Mouse (Mus musculus): ENCODE measurements around the gene Gpx1. TPM values are rescaled to one million over a fixed set of nuclear protein-coding genes. Genes with fewer than 3 reads are reported as not detected.
"Not testable (repeated sequence)": the region's sequence is repeated elsewhere in the genome, so short reads cannot be mapped to it uniquely, and the experiment has no call there.

Gene Gpx1
- polyA plus RNA-seq, 1 experiment from 2014 or later, result 1,116 TPM

GRCm38 (mm10) chr9:108307021-108307807 lies 31.5 kb upstream of the Gpx1 start:
- Histone ChIP-seq H3K4me3 (ENCODE audit: low read depth, low read length) (peak overlapping the region; percentile 94), H3K4me2 (replicated peaks; ENCODE audit: low read depth) (peak overlapping the region; percentile 61), H3K9me3 (ENCODE audit: control insufficient read depth, low read length) (no peaks in the 10 kb centered on the region), H3K27me3 (ENCODE audit: control insufficient read depth, insufficient read depth, low read length) (no peaks in the 10 kb centered on the region), H3K9ac (ENCODE audit: low read length) (peak overlapping the region; percentile 99), H3K27ac (replicated peaks) (peak overlapping the region; percentile 100), H3K36me3 (ENCODE audit: control insufficient read depth, insufficient read depth, low read length) (peaks cover 4% of the 10 kb centered on the region; the same call in 1 of the 2 replicates), H3K4me1 (replicated peaks; ENCODE audit: control insufficient read depth, insufficient read depth) (peaks cover 7% of the 10 kb centered on the region)
- ATAC-seq (ENCODE audit: low FRiP score, low TSS enrichment) (no peak), DNase-seq (ENCODE audit: low spot score) (no peak)
- 2% methylated on average over 12 of the region's 12 CpGs for WGBS
- no peak for TF ChIP-seq EP300 (optimal IDR thresholded peaks at IDR 0.05)

DNA sequence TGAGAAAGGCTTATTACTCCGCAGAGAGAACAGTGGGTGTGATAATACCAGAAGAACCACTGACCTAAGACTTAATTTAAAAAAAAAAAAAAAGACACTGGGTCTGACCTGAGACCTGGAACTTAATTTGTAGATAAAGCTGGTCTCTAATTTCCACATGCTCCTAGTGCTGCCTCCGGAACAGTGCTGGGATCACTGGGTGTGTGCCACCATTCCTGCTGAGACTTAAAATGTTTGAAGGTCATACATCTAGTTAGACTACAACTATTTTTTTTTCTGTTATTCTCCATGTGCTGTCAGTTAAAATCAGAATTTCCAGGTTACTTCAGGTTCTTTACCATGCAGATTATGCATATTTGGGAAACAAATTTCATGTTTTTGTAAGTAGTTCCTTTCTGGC lies 30.6 kb upstream of the Gpx1 start:
- ATAC-seq (ENCODE audit: low FRiP score, low TSS enrichment) (no peak), DNase-seq (ENCODE audit: low spot score) (no peak)
- H3K9ac ChIP-seq (ENCODE audit: low read length), result 0 out of 2 replicates have a peak overlapping the region, but pooled peaks have one; percentile 23
- WGBS, result 27% methylated on average over 2 of the region's 2 CpGs
- peaks cover 1% of the 10 kb centered on the region; the same call in 1 of the 2 replicates for H3K36me3 ChIP-seq (ENCODE audit: control insufficient read depth, insufficient read depth, low read length)
- H3K4me2 ChIP-seq (replicated peaks; ENCODE audit: low read depth), result peak overlapping the region; percentile 61
- no peaks in the 10 kb centered on the region for H3K27me3 ChIP-seq (ENCODE audit: control insufficient read depth, insufficient read depth, low read length)
- peaks cover 7% of the 10 kb centered on the region for H3K4me1 ChIP-seq (replicated peaks; ENCODE audit: control insufficient read depth, insufficient read depth)
- peak overlapping the region; percentile 94 for H3K4me3 ChIP-seq (ENCODE audit: low read depth, low read length)
- no peak for TF ChIP-seq EP300 (optimal IDR thresholded peaks at IDR 0.05)
- TF ChIP-seq CTCF (IDR thresholded peaks at IDR 0.05; ENCODE audit: low read depth), result no peak
- 0 out of 2 replicates have a peak overlapping the region, but pooled peaks have one; percentile 14 for H3K27ac ChIP-seq (replicated peaks)
- H3K9me3 ChIP-seq (ENCODE audit: control insufficient read depth, low read length), result no peaks in the 10 kb centered on the region

DNA sequence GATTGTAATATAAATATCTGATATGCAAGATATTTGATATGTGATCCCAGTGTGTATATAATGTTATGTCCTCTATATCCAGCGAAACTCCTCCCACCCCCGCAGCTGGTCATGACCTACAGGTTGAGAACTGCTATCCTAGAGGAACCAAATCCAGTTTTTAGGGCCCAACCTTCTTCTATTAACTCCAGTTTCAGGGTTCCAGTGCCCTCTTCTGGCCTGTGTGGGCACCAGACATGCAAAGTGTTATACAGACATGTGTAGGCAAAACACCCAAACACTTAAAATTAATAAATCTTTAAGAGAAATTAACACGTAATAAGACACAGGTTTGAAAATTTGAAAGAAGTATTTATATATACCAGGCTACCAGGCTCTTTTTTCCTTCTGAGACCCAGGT lies 21.1 kb upstream of the Gpx1 start:
- no peaks in the 10 kb centered on the region for H3K9me3 ChIP-seq (ENCODE audit: control insufficient read depth, low read length)
- no peaks in the 10 kb centered on the region for H3K27me3 ChIP-seq (ENCODE audit: control insufficient read depth, insufficient read depth, low read length)
- no peak for ATAC-seq (ENCODE audit: low FRiP score, low TSS enrichment)
- 0 out of 2 replicates have a peak, but pooled peaks cover 2% of the 10 kb centered on the region for H3K36me3 ChIP-seq (ENCODE audit: control insufficient read depth, insufficient read depth, low read length)
- 88% methylated on average over 3 of the region's 3 CpGs for WGBS
- no peak for DNase-seq (ENCODE audit: low spot score)
- H3K4me3 ChIP-seq (ENCODE audit: low read depth, low read length), result no peak overlapping the region
- H3K27ac ChIP-seq (replicated peaks), result no peak overlapping the region
- no peak overlapping the region for H3K4me2 ChIP-seq (replicated peaks; ENCODE audit: low read depth)
- TF ChIP-seq EP300 (optimal IDR thresholded peaks at IDR 0.05), result no peak
- TF ChIP-seq CTCF (IDR thresholded peaks at IDR 0.05; ENCODE audit: low read depth), result peak; percentile 64
- no peak overlapping the region for H3K9ac ChIP-seq (ENCODE audit: low read length)
- no peaks in the 10 kb centered on the region for H3K4me1 ChIP-seq (replicated peaks; ENCODE audit: control insufficient read depth, insufficient read depth)

DNA sequence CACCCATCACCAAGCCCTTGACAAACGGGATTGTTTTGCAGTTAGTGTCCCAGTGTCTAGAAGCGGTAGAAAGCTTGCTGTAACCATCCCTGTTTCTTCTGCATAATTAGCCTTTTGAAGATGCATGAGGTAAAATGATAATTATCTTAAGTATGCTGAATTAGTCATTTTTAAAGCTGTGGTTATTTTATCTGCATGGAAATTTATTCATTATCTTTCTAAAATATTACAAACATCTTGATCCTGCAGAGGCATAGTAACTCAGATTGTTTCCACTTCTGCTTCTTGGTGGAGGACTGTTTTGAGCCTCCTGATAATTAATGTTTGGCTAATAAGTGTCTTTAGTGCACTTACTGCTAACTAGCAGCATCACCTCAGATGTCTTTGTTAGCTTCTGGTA lies 20.2 kb upstream of the Gpx1 start:
- Histone ChIP-seq H3K4me1 (replicated peaks; ENCODE audit: control insufficient read depth, insufficient read depth) (no peaks in the 10 kb centered on the region), H3K9me3 (ENCODE audit: control insufficient read depth, low read length) (no peaks in the 10 kb centered on the region), H3K36me3 (ENCODE audit: control insufficient read depth, insufficient read depth, low read length) (0 out of 2 replicates have a peak, but pooled peaks cover 2% of the 10 kb centered on the region), H3K4me2 (replicated peaks; ENCODE audit: low read depth) (no peak overlapping the region), H3K9ac (ENCODE audit: low read length) (no peak overlapping the region), H3K27me3 (ENCODE audit: control insufficient read depth, insufficient read depth, low read length) (no peaks in the 10 kb centered on the region), H3K27ac (replicated peaks) (no peak overlapping the region), H3K4me3 (ENCODE audit: low read depth, low read length) (no peak overlapping the region)
- ATAC-seq (ENCODE audit: low FRiP score, low TSS enrichment), result no peak
- no peak for DNase-seq (ENCODE audit: low spot score)
- TF ChIP-seq EP300 (optimal IDR thresholded peaks at IDR 0.05) (no peak), CTCF (IDR thresholded peaks at IDR 0.05; ENCODE audit: low read depth) (no peak)
- 69% methylated on average over 2 of the region's 2 CpGs for WGBS

- not testable (repeated sequence) for DNase-seq (ENCODE audit: low spot score); ATAC-seq (ENCODE audit: low FRiP score, low TSS enrichment); H3K27ac ChIP-seq (replicated peaks); H3K36me3 ChIP-seq (ENCODE audit: control insufficient read depth, insufficient read depth, low read length); H3K4me1 ChIP-seq (replicated peaks; ENCODE audit: control insufficient read depth, insufficient read depth); H3K9me3 ChIP-seq (ENCODE audit: control insufficient read depth, low read length); H3K4me2 ChIP-seq (replicated peaks; ENCODE audit: low read depth); H3K4me3 ChIP-seq (ENCODE audit: low read depth, low read length); H3K9ac ChIP-seq (ENCODE audit: low read length); H3K27me3 ChIP-seq (ENCODE audit: control insufficient read depth, insufficient read depth, low read length)
- peak; percentile 38 for TF ChIP-seq CTCF (IDR thresholded peaks at IDR 0.05; ENCODE audit: low read depth)
- 90% methylated on average over 7 of the region's 7 CpGs for WGBS
Measured at GRCm38 (mm10) chr9:108322054-108322453, 16.6 kb upstream of the Gpx1 start.

DNA sequence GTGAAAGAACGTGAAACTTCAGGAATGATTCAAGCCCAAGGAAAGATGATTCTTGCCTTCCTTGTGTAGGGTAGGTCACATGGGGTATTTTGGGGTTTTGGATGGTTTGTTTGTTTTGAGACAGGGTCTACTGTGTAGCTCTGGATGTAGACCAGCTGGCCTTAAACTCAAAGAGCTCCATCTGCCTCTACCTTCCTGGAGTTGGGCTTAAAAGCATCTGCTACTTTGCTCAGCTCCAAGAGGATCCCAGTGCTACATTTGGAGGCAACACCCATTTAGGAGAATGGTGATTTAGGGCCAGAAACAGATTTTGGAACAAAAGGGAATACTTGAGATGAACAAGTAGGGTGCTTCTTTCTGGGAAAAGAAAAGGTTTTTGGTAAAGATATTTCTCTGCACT lies 13.9 kb upstream of the Gpx1 start:
- 70% methylated on average over 1 of the region's 1 CpGs for WGBS
- ATAC-seq (ENCODE audit: low FRiP score, low TSS enrichment), result no peak
- Histone ChIP-seq H3K4me1 (replicated peaks; ENCODE audit: control insufficient read depth, insufficient read depth) (no peaks in the 10 kb centered on the region), H3K36me3 (ENCODE audit: control insufficient read depth, insufficient read depth, low read length) (no peaks in the 10 kb centered on the region; the same call in none of the 2 replicates), H3K4me2 (replicated peaks; ENCODE audit: low read depth) (no peak overlapping the region), H3K27ac (replicated peaks) (no peak overlapping the region), H3K9ac (ENCODE audit: low read length) (no peak overlapping the region), H3K9me3 (ENCODE audit: control insufficient read depth, low read length) (no peaks in the 10 kb centered on the region), H3K4me3 (ENCODE audit: low read depth, low read length) (no peak overlapping the region), H3K27me3 (ENCODE audit: control insufficient read depth, insufficient read depth, low read length) (no peaks in the 10 kb centered on the region)
- no peak for DNase-seq (ENCODE audit: low spot score)
- TF ChIP-seq EP300 (optimal IDR thresholded peaks at IDR 0.05) (no peak), CTCF (IDR thresholded peaks at IDR 0.05; ENCODE audit: low read depth) (no peak)
